Mouse (Mus musculus) frontal cortex, postnatal 36 days (tissue): ENCODE measurements around the gene Ttn.

Experiments
- DNase-seq, 2 experiments: peaks; one replicate each; pipeline ENCODE4 v3.0.0; 2022; ENCODE audit warnings: low spot score in 2 of 2

Ttn gene

GRCm38 (mm10) chr2:76965542-76965941 is 16.8 kb downstream of the Ttn start:
- no peak for DNase-seq

DNA sequence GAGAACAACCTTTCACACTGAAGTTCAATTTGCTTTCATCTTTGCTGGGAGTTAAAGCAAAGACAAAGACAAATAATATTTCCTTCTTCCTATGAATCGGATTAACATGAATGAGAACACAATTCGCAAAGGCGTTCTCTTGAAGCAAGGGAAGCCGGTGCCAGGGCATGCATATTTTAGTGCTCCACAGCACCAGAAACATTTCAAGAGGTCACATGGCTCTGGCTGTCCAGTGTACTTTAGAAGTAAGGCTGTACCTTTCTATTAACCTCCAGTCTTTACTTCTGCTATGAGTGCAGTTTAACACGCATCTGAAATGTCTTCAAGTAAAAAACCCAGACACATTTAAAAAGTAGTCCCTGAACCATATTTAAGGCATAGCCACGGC is 20.3 kb downstream of the Ttn start:
- no peak for DNase-seq

DNA sequence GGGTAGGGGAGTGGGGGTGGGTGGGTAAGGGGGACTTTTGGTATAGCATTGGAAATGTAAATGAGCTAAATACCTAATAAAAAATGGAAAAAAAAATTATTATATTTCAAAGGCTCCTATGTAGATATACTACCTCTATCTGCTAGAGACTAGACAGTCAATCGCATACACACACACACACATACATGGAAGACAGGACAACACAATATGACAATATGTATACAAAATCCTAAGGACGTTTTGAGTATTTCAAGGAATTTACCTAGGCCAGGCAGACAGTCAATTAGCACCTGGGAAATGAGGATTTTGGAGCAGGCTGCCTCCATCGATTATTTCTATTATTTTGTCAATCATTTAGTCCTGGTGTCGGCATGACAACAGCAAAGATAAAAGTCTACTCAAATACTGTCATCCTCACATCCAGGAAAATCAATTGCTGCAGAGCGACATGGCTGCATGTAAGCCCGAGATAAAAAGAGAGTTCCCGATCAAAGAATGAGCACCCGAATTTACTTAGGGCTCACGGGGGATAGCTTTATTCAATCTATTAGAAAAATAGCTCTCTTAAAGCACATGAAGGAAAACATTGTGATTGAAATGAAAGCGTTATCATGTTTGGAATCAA is 20.8 kb downstream of the Ttn start:
- DNase-seq = no peak

DNA sequence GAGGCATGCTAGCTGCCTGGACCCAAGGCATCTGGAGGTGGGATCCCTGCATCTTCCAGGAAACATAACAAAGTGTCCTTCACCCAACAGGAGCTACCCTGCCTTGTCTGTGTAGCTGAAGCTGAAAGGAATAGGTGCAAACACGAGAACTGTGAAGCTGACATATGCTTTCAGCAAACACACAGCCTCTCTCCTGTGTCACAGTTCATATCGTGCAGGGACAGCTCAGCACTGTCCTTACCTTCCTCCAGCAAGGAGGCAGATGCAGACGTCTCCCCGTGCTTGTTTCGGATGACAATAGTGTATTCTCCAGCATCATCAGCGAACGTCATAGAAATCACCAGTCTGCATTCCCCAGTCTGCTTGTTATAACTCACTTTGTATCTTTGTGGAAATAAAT is 32.6 kb downstream of the Ttn start:
- DNase-seq = no peak

- no peak for DNase-seq
Measured at GRCm38 (mm10) chr2:76938515-76938914, 43.8 kb downstream of the Ttn start.

- DNase-seq = peak; percentile 54 to 80
Measured at GRCm38 (mm10) chr2:76929718-76930117, 52.6 kb downstream of the Ttn start.

- no peak for DNase-seq
Measured at GRCm38 (mm10) chr2:76928816-76929215, 53.5 kb downstream of the Ttn start.

DNA sequence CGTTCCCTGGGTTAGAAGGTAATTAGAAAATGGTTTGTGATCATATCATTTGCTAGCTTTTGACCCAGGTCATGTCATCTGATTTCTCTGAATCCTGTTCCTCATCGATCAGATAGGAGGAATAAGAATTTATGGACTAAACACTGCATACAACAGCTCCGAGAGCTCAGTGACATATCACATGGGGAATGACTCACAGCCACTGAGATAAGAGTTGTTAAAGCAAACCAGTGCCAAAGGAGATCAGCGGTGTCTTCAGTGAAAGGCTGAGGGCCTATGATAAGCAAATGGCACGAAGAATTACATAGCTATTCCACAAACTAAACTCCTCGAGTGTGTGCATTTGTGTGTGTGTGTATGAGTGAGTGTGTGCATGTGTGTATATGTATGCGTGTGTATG is 54.0 kb downstream of the Ttn start:
- no peak for DNase-seq

DNA sequence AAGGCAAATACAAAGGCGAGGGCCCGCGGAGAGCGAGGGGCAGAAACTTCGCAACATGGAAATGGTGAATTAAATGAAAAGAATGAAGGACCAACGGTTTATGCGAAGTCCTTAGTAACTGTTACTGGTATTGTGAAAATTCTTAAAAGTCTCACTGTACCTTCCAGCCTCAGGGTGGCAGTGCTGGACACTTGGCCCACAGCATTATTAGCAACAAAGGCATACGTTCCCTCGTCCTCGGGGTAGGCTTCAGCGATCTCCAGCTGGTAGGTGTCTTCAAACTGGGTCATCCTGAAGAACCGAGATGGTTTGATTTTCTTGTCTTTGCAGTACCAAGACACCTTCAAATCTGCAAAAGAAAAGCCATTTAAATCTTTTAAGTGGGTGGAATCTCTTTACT is 55.4 kb downstream of the Ttn start:
- no peak for DNase-seq

- DNase-seq = no peak
Measured at GRCm38 (mm10) chr2:76914959-76915358, 67.4 kb downstream of the Ttn start.

DNA sequence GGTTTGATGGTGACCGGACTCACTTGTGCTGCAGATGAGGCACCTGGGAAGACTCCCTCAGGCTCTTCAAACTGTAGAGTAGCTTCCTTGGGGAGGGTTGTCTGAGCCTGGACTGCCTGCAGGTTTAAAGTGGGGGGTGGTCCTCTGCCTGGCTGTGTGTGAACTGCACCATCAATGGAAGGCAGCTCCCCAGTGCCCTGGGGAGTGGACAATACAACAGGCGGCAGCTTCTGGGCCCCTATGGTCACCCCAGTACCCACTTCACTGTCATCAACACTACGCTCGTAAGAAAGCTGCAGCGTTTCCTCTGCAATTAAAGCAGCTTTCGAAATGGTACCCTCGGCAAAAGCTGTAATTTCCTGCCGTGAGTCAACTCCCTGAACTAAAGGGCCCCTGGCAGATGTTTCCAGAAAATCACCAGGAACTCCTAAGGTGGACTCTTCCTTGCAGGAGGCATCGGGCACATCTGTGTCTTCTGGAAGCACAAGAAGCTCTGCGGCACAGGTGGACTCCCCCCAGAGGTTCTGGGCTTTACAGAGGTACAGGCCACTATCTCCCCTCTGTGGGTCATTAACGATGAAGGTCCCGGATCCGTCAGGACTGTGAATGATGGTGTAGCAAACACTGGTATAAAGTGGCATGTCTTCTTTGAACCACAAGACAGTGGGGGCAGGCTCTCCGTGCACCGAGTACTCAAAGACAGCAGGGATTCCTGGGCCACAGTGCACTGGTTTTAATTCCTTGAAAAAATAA is 73.5 kb downstream of the Ttn start:
- DNase-seq = no peak

DNA sequence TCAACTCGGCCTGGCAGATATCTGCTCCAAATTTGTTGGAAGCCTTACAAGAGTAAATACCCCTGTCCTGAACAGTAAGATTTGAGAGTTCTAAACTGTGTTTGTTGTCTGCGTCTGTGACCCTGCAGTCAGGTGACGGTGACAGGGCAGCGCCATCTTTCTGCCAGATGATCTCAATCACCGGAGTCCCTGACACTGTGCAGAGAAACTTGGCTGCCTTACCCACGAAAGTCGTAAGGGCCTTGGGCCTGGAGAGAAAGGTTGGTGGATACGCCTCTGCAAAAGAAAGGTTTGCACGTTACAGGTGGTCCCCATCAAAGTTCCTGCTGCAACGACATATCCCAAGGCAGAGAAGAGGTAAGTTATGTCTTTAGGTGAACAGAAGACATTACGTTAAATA is 79.0 kb downstream of the Ttn start:
- no peak for DNase-seq

DNA sequence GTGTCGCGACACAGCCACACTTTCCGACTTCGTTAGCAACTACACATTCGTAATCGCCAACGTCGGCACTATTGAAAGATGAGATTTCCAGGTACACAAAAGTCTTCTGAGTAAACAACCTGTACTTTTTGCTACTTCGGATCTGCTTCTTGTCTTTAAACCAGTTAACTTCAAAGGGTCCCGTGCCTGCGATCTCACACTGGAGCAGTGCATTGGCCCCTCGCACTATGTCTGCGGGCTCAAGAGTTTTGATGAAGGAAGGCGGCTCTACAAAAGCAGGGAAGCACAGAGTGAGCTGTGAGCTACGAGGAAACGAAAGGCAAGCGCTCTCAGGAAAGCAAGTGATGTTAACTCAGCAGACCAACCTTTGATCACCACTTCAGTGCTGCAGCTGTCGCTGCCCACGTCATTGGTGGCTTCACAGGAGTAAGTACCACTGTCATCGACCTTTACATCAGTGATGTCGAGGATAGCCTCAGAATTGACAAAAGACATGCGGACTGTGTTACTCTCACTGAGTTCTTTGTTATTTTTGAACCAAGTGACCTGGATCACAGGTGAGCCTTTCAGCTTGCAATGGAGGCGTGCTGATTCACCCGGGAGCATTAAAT is 80.8 kb downstream of the Ttn start:
- DNase-seq = no peak

GRCm38 (mm10) chr2:76899886-76900285 is 82.5 kb downstream of the Ttn start:
- DNase-seq = no peak

GRCm38 (mm10) chr2:76896990-76897389 is 85.4 kb downstream of the Ttn start:
- no peak for DNase-seq

- DNase-seq = no peak
Measured at GRCm38 (mm10) chr2:76895327-76895726, 87.0 kb downstream of the Ttn start.

- no peak for DNase-seq
Measured at GRCm38 (mm10) chr2:76888721-76889120, 93.6 kb downstream of the Ttn start.

- no peak for DNase-seq
Measured at GRCm38 (mm10) chr2:76885855-76886254, 96.5 kb downstream of the Ttn start.

DNA sequence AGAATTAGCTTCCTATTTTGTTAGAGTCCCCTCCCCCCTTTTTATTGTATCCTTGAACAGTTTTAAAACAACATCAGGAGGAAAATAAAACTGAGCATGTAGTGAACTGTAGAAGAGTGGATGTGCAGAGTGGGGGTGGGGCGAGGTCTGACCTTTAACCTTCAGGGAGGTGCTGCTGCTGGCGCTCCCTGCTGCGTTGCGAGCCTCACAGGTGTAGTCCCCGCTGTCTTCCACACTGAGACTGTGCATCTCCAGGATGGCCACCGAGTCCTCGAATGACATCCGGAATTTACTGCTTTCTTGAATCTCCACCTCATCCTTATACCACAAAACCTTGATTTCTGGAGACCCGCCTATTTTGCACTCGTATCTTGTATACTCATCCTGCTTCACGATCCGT is 100.9 kb downstream of the Ttn start:
- no peak for DNase-seq

DNA sequence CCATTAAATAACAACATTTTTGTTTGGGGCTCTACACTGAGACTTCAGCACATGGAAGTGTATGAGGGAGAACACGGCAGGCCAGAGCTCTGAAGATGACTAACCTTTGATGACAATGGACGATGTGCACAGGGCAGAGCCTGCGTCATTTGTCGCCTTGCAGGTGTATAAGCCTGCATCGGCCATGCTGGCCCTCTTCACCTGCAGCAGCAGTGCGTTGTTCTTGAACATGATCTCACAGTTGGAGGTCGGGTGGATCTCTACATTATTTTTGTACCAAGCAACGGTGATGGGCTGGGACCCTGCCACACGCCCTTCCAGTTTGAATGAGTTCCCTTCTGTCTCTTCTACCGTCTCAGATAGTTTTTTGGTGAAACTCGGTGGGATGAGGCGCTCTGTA is 106.8 kb downstream of the Ttn start:
- no peak for DNase-seq

- peak; percentile 4 to 19 for DNase-seq
Measured at GRCm38 (mm10) chr2:76866928-76867327, 115.4 kb downstream of the Ttn start.

DNA sequence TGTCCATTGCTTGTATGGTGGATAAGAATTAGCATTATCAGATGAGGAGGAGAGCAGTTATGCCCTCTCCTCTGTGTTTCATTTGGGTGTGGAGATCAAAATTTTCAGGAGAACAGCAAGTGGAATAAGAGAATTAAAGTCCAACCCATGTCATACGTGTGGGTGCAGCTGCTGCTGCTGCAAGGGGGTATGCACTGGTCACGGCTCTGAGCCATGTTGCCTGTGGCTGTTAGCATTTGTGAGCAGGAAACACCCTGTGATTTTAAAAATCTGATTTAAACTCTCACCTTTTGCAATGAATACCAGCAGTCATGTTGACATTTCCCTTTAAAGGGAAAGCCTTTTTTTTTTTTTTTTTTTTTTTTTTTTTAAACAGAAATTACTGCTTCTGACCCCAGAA is 116.8 kb downstream of the Ttn start:
- DNase-seq = no peak

GRCm38 (mm10) chr2:76861327-76861726 is 121.0 kb downstream of the Ttn start:
- DNase-seq = no peak
